In genomic region chr11:4442280-4442679, GRCm38 (mm10) we compare ENCODE assay signal across 25 mouse cellular contexts. TPM values are rescaled to one million over a fixed set of nuclear protein-coding genes. Genes with fewer than 3 reads are reported as not detected.
"Had no signal": no experiment of that assay in that cellular context is flagged by ENCODE, and none has a peak within 500 bp of the region (broad histone marks: within the 10 kb centered on the region; RNA-seq: fewer than 3 reads in every experiment).

No protein-coding gene starts in this region.

- H3K36me3 ChIP-seq: limb, embryonic 12.5 days; limb, embryonic 15.5 days; midbrain, embryonic 10.5 days; midbrain, embryonic 13.5 days; neural tube, embryonic 12.5 days; neural tube, embryonic 15.5 days had no signal

- H3K9ac ChIP-seq: limb, embryonic 12.5 days; limb, embryonic 15.5 days; liver, embryonic 14.5 days; liver, postnatal 0 days; lung, embryonic 14.5 days; midbrain, embryonic 13.5 days; neural tube, embryonic 12.5 days; neural tube, embryonic 15.5 days had no signal

- H3K4me3 ChIP-seq: limb, embryonic 12.5 days; limb, embryonic 15.5 days; megakaryocyte, embryonic 14.5 days; midbrain, embryonic 10.5 days; midbrain, embryonic 13.5 days; neural tube, embryonic 12.5 days; neural tube, embryonic 15.5 days had no signal

- H3K27ac ChIP-seq: limb, embryonic 12.5 days; limb, embryonic 15.5 days; liver, embryonic 14.5 days; midbrain, embryonic 10.5 days; midbrain, embryonic 13.5 days; neural tube, embryonic 12.5 days; neural tube, embryonic 15.5 days; stomach, postnatal 0 days had no signal

- H3K27me3 ChIP-seq: limb, embryonic 12.5 days; limb, embryonic 15.5 days; midbrain, embryonic 13.5 days; neural tube, embryonic 12.5 days; neural tube, embryonic 15.5 days had no signal

- H3K9me3 ChIP-seq: limb, embryonic 12.5 days; limb, embryonic 15.5 days; megakaryocyte, embryonic 14.5 days; midbrain, embryonic 10.5 days; midbrain, embryonic 13.5 days; neural tube, embryonic 12.5 days; neural tube, embryonic 15.5 days had no signal

- DNase-seq: kidney, adult 11 months; kidney, adult 8-10 months; kidney, postnatal 14 days; kidney, postnatal 4 days; liver, postnatal 0 days; lung, embryonic 14.5 days; lung, postnatal 10 days; right cerebral cortex, adult 18-20 months; right cerebral cortex, postnatal 14 days; right cerebral cortex, postnatal 4 days; thymus, postnatal 36 days had no signal

- H3K4me1 ChIP-seq: limb, embryonic 15.5 days; midbrain, embryonic 13.5 days; neural tube, embryonic 15.5 days had no signal

- H3K4me2 ChIP-seq: limb, embryonic 12.5 days; limb, embryonic 15.5 days; liver, embryonic 11.5 days; lung, embryonic 14.5 days; midbrain, embryonic 13.5 days; neural tube, embryonic 12.5 days; neural tube, embryonic 15.5 days had no signal

- ATAC-seq: liver, postnatal 0 days; midbrain, embryonic 13.5 days; midbrain, embryonic 16.5 days had no signal

RNA-seq across cellular contexts. Expression of gene Hormad2, which starts 1.4 kb away (rescaled TPM):
- total RNA-seq: layer of hippocampus, adult 18-20 months; layer of hippocampus, postnatal 14 days; left cerebral cortex, postnatal 36 days had no signal
- polyA plus RNA-seq: midbrain, embryonic 13.5 days; neural tube, embryonic 12.5 days; neural tube, embryonic 15.5 days had no signal
